Mouse (Mus musculus) MEL (cell line): ENCODE measurements around the gene Ptma. TPM values are rescaled to one million over a fixed set of nuclear protein-coding genes. Genes with fewer than 3 reads are reported as not detected.
A peak's percentile ranks its signal among the peaks of the same experiment; 100 is the strongest.

ENCODE experiments used
- DNase-seq: peaks from one replicate; pipeline ENCODE4 v3.0.0; 2011; ENCODE audit warnings: low read depth, low spot score
- H3K27ac ChIP-seq: 2 replicates; pipeline ENCODE4 v1.5.1; 2012; ENCODE audit warnings: low read depth, mild to moderate bottlenecking, control low read depth, low read length, moderate library complexity; ENCODE audit not compliant: control insufficient read depth
- H3K27me3 ChIP-seq, 2 experiments: fragments of 150-350 bp in 1 of 2; sonication (generic) in 1 of 2; 2 replicates each; pipeline ENCODE4 v1.6.1; 2012; ENCODE audit warnings: low read length in 2 of 2, mild to moderate bottlenecking in 2 of 2, improper control_type of control experiment in 1 of 2, moderate library complexity in 1 of 2; ENCODE audit not compliant: insufficient read depth in 2 of 2, control insufficient read depth in 1 of 2
- H3K36me3 ChIP-seq, 2 experiments: 2 replicates each; pipeline ENCODE4 v1.6.1; 2012 to 2014; ENCODE audit warnings: low read length in 2 of 2, improper control_type of control experiment in 1 of 2, inconsistent platforms in 1 of 2, mild to moderate bottlenecking in 1 of 2; ENCODE audit not compliant: insufficient read depth in 2 of 2, control insufficient read depth in 1 of 2
- H3K4me1 ChIP-seq, 2 experiments: fragments of 150-350 bp in 1 of 2; sonication (generic) in 1 of 2; 2 replicates each; pipeline ENCODE4 v1.6.1; 2012; ENCODE audit warnings: low read length in 2 of 2, improper control_type of control experiment in 1 of 2, mild to moderate bottlenecking in 1 of 2; ENCODE audit not compliant: insufficient read depth in 2 of 2, control insufficient read depth in 1 of 2
- H3K4me3 ChIP-seq, 2 experiments: fragments of 150-350 bp in 1 of 2; sonication (generic) in 1 of 2; 2 replicates each; pipeline ENCODE4 v1.5.1; 2012; ENCODE audit warnings: low read depth in 2 of 2, low read length in 2 of 2, mild to moderate bottlenecking in 2 of 2, moderate library complexity in 2 of 2, control low read depth in 1 of 2, improper control_type of control experiment in 1 of 2; ENCODE audit not compliant: control insufficient read depth in 1 of 2, insufficient read depth in 1 of 2
- H3K79me2 ChIP-seq: 2 replicates; pipeline ENCODE4 v1.6.1; 2012; ENCODE audit warnings: mild to moderate bottlenecking, low read length, moderate library complexity; ENCODE audit not compliant: control insufficient read depth, poor library complexity, insufficient read depth
- H3K9ac ChIP-seq: 2 replicates; pipeline ENCODE4 v1.6.1; 2012; ENCODE audit warnings: low read depth, mild to moderate bottlenecking, control low read depth, low read length, moderate library complexity; ENCODE audit not compliant: control insufficient read depth, poor library complexity, severe bottlenecking
- H3K9me3 ChIP-seq: fragments of 150-350 bp; sonication (generic); replicated peaks from 2 replicates; pipeline ENCODE4 v1.6.1; 2012; ENCODE audit warnings: mild to moderate bottlenecking, low read length, improper control_type of control experiment, moderate library complexity; ENCODE audit not compliant: insufficient read depth
- BHLHE40 ChIP-seq: IDR thresholded peaks from 2 replicates; pipeline ENCODE4 v1.6.1; 2012; ENCODE audit warnings: low read depth, mild to moderate bottlenecking, inconsistent platforms, low read length, improper control_type of control experiment, borderline replicate concordance
- CHD1 ChIP-seq: IDR thresholded peaks from 2 replicates; pipeline ENCODE4 v1.6.1; 2012; ENCODE audit warnings: low read depth, mild to moderate bottlenecking, inconsistent platforms, low read length, improper control_type of control experiment
- CHD2 ChIP-seq: IDR thresholded peaks from 2 replicates; pipeline ENCODE4 v1.6.1; 2011; ENCODE audit warnings: low read length, improper control_type of control experiment
- CTCF ChIP-seq, 3 experiments: IDR thresholded peaks in 2 of 3; conservative IDR thresholded peaks in 1 of 3; 2 replicates each; pipeline ENCODE4 v1.5.1; 2011 to 2012; ENCODE audit warnings: low read length in 3 of 3, low read depth in 2 of 3, mild to moderate bottlenecking in 2 of 3, improper control_type of control experiment in 1 of 3, inconsistent platforms in 1 of 3, mixed read lengths in 1 of 3, moderate library complexity in 1 of 3; ENCODE audit not compliant: control insufficient read depth in 1 of 3, insufficient read depth in 1 of 3, poor library complexity in 1 of 3, severe bottlenecking in 1 of 3
- ETS1 ChIP-seq: IDR thresholded peaks from 2 replicates; pipeline ENCODE4 v1.6.1; 2012; ENCODE audit warnings: low read depth, mild to moderate bottlenecking, inconsistent platforms, low read length, improper control_type of control experiment, moderate library complexity
- HCFC1 ChIP-seq: IDR thresholded peaks from 2 replicates; pipeline ENCODE4 v1.6.1; 2012; ENCODE audit warnings: low read depth, mild to moderate bottlenecking, inconsistent platforms, low read length, improper control_type of control experiment, moderate library complexity
- MAFK ChIP-seq: IDR thresholded peaks from 2 replicates; pipeline ENCODE4 v1.6.1; 2011; ENCODE audit warnings: low read depth, mild to moderate bottlenecking, low read length, improper control_type of control experiment, borderline replicate concordance
- MAZ ChIP-seq: IDR thresholded peaks from 2 replicates; pipeline ENCODE4 v1.6.1; 2012; ENCODE audit warnings: low read depth, mild to moderate bottlenecking, inconsistent platforms, low read length, improper control_type of control experiment
- MEF2A ChIP-seq: IDR thresholded peaks from 2 replicates; pipeline ENCODE4 v1.6.1; 2014; ENCODE audit warnings: low read depth, mild to moderate bottlenecking, inconsistent platforms, low read length, improper control_type of control experiment; ENCODE audit not compliant: poor library complexity, insufficient replicate concordance, severe bottlenecking; ENCODE audit errors: extremely low read depth
- MXI1 ChIP-seq: IDR thresholded peaks from 2 replicates; pipeline ENCODE4 v1.6.1; 2011; ENCODE audit warnings: mild to moderate bottlenecking, low read depth, low read length, improper control_type of control experiment
- MYB ChIP-seq: IDR thresholded peaks from 2 replicates; pipeline ENCODE4 v1.6.1; 2011; ENCODE audit warnings: mild to moderate bottlenecking, low read depth, low read length, improper control_type of control experiment
- MYC ChIP-seq: IDR thresholded peaks from 2 replicates; pipeline ENCODE4 v1.6.1; 2011; ENCODE audit warnings: low read depth, mild to moderate bottlenecking, low read length, improper control_type of control experiment, moderate library complexity
- NRF1 ChIP-seq: IDR thresholded peaks from 2 replicates; pipeline ENCODE4 v1.6.1; 2014; ENCODE audit warnings: low read depth, mild to moderate bottlenecking, inconsistent platforms, low read length, improper control_type of control experiment, moderate library complexity; ENCODE audit not compliant: poor library complexity, insufficient read depth, severe bottlenecking
- POLR2A ChIP-seq, 2 experiments: IDR thresholded peaks; 2 replicates each; pipeline ENCODE4 v1.6.1; 2011 to 2012; ENCODE audit warnings: low read length in 2 of 2, mild to moderate bottlenecking in 2 of 2, control low read depth in 1 of 2, improper control_type of control experiment in 1 of 2, low read depth in 1 of 2, moderate library complexity in 1 of 2; ENCODE audit not compliant: control insufficient read depth in 1 of 2, insufficient read depth in 1 of 2, poor library complexity in 1 of 2
- POLR2AphosphoS2 ChIP-seq: IDR thresholded peaks from 2 replicates; pipeline ENCODE4 v1.6.1; 2011; ENCODE audit warnings: low read length, improper control_type of control experiment
- POLR2AphosphoS5 ChIP-seq: IDR thresholded peaks from 2 replicates; pipeline ENCODE4 v1.6.1; 2012; ENCODE audit warnings: low read depth, borderline replicate concordance, mild to moderate bottlenecking, inconsistent platforms, low read length, moderate library complexity, mixed read lengths
- RCOR1 ChIP-seq: IDR thresholded peaks from 2 replicates; pipeline ENCODE4 v1.6.1; 2012; ENCODE audit warnings: low read depth, mild to moderate bottlenecking, inconsistent platforms, low read length, improper control_type of control experiment
- SIN3A ChIP-seq: IDR thresholded peaks from 2 replicates; pipeline ENCODE4 v1.6.1; 2012; ENCODE audit warnings: low read length, improper control_type of control experiment, inconsistent platforms
- SMC3 ChIP-seq: IDR thresholded peaks from 2 replicates; pipeline ENCODE4 v1.6.1; 2011; ENCODE audit warnings: low read depth, low read length, improper control_type of control experiment
- TAL1 ChIP-seq: IDR thresholded peaks from 2 replicates; pipeline ENCODE4 v1.6.1; 2012; ENCODE audit warnings: mild to moderate bottlenecking, inconsistent platforms, low read length, moderate library complexity, mixed read lengths
- TCF12 ChIP-seq: IDR thresholded peaks from 2 replicates; pipeline ENCODE4 v1.6.1; 2014; ENCODE audit warnings: low read depth, mild to moderate bottlenecking, inconsistent platforms, low read length, improper control_type of control experiment, moderate library complexity
- USF1 ChIP-seq: IDR thresholded peaks from 2 replicates; pipeline ENCODE4 v1.6.1; 2014; ENCODE audit warnings: low read depth, mild to moderate bottlenecking, inconsistent platforms, low read length, improper control_type of control experiment, moderate library complexity
- USF2 ChIP-seq, 2 experiments: IDR thresholded peaks; 2 replicates each; pipeline ENCODE4 v1.6.1; 2011 to 2012; ENCODE audit warnings: improper control_type of control experiment in 2 of 2, low read length in 2 of 2, borderline replicate concordance in 1 of 2, inconsistent platforms in 1 of 2, low read depth in 1 of 2, mild to moderate bottlenecking in 1 of 2; ENCODE audit not compliant: insufficient read depth in 1 of 2
- polyA plus RNA-seq, 2 experiments: library from polyadenylated mRNA; stranded (reverse) in 1 of 2; unstranded in 1 of 2; fragments of >175 nt in 1 of 2; fragments of >200 nt in 1 of 2; gene quantifications; 2 replicates each; pipeline versions ENCODE4 v1.2.1 to v1.2.4; 2012; ENCODE audit warnings: low replicate concordance in 2 of 2, low read depth in 1 of 2; ENCODE audit not compliant: insufficient read length in 2 of 2, insufficient read depth in 1 of 2, missing spikeins in 1 of 2
- total RNA-seq: library from RNA; depleted of rRNA; stranded (reverse); fragments of 300-350 nt; gene quantifications from 2 replicates; pipeline ENCODE4 v1.2.3, GENCODE M21; 2012

Ptma gene
- total and polyA plus RNA-seq, 3 experiments, result 2,419 to 4,891 (median 3,309) TPM

DNA sequence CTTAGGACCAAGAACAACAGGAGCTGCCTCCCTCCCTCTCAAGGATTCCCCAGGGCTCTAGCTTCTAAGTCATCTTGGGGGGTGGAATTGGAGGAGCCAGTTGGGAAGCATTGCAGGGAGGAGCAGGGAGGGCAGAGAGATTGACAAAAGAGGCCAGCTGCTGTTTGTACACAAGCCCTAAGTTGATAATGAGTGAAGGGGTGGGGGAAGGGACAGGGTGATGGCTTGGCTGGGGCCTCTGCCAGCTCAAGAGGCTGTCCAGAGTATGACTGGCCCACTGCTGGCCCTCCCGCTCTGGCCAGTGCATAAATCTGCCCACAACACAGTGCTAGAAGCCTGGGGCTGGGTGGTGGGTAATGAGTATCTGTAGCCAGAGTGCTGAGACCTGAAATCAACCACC is 21.1 kb upstream of the Ptma start:
- Histone ChIP-seq H3K4me1 (peaks cover 12 to 45% of the 10 kb centered on the region in 2 experiments; a peak in 3 of 4 replicates), H3K9me3 (no peaks in the 10 kb centered on the region), H3K36me3 (peaks cover 0 to 17% of the 10 kb centered on the region in 2 experiments; a peak in 2 of 4 replicates), H3K9ac (peak overlapping the region; percentile 90), H3K4me3 (peak overlapping the region; percentile 64 to 65)
- DNase-seq, result peak; percentile 63
- no peak for TF ChIP-seq NRF1
- TF ChIP-seq ETS1, result peak; percentile 65; the same call in 1 of the 2 replicates
- peak in 1 of 2 experiments; percentile 34; a peak in 1 of 4 replicates for TF ChIP-seq POLR2A (IDR thresholded peaks at IDR 0.05; ENCODE audit: control insufficient read depth in 1 of 2, insufficient read depth in 1 of 2, low read depth in 1 of 2, low read length in 2 of 2, poor library complexity in 1 of 2)
- TF ChIP-seq, all 39 proteins: peak for 2
- no peaks in the 10 kb centered on the region for H3K27me3 ChIP-seq
- peak overlapping the region; percentile 95 for H3K27ac ChIP-seq
- peaks cover 8% of the 10 kb centered on the region; the same call in 1 of the 2 replicates for H3K79me2 ChIP-seq

GRCm38 (mm10) chr1:86506420-86506819 is 20.1 kb upstream of the Ptma start:
- Histone ChIP-seq H3K36me3 (peaks cover 0 to 18% of the 10 kb centered on the region in 2 experiments; a peak in 2 of 4 replicates), H3K4me3 (no peak overlapping the region), H3K79me2 (peaks cover 8% of the 10 kb centered on the region; the same call in 1 of the 2 replicates), H3K27me3 (no peaks in the 10 kb centered on the region), H3K27ac (no peak overlapping the region), H3K4me1 (peaks cover 10 to 45% of the 10 kb centered on the region in 2 experiments; a peak in 3 of 4 replicates), H3K9ac (peak overlapping the region; percentile 11; the same call in 1 of the 2 replicates), H3K9me3 (no peaks in the 10 kb centered on the region)
- DNase-seq, result no peak
- TF ChIP-seq POLR2AphosphoS5, result no peak
- no peak for TF ChIP-seq NRF1
- TF ChIP-seq USF1, result no peak

GRCm38 (mm10) chr1:86507866-86508265 is 18.7 kb upstream of the Ptma start:
- Histone ChIP-seq H3K36me3 (peaks cover 0 to 18% of the 10 kb centered on the region in 2 experiments; a peak in 2 of 4 replicates), H3K9me3 (no peaks in the 10 kb centered on the region), H3K79me2 (peaks cover 5% of the 10 kb centered on the region; the same call in 1 of the 2 replicates), H3K4me3 (no peak overlapping the region), H3K27me3 (no peaks in the 10 kb centered on the region), H3K27ac (no peak overlapping the region), H3K9ac (no peak overlapping the region), H3K4me1 (peaks cover 10 to 48% of the 10 kb centered on the region in 2 experiments; a peak in 3 of 4 replicates)
- no peak for TF ChIP-seq HCFC1
- no peak for TF ChIP-seq TCF12
- no peak for TF ChIP-seq CTCF (IDR thresholded peaks at IDR 0.05 in 2 of 3, conservative IDR thresholded peaks at IDR 0.05 in 1 of 3; ENCODE audit: control insufficient read depth in 1 of 3, insufficient read depth in 1 of 3, low read depth in 2 of 3, low read length in 3 of 3, poor library complexity in 1 of 3, severe bottlenecking in 1 of 3)
- no peak for TF ChIP-seq MAFK
- no peak for TF ChIP-seq MXI1
- no peak for TF ChIP-seq ETS1
- TF ChIP-seq MEF2A, result no peak
- TF ChIP-seq MYC, result no peak
- no peak for TF ChIP-seq SMC3
- TF ChIP-seq TAL1, result no peak
- TF ChIP-seq POLR2AphosphoS2, result no peak
- TF ChIP-seq SIN3A, result no peak
- no peak for TF ChIP-seq CHD2
- TF ChIP-seq RCOR1, result no peak
- no peak for TF ChIP-seq USF2 (IDR thresholded peaks at IDR 0.05; ENCODE audit: borderline replicate concordance in 1 of 2, insufficient read depth in 1 of 2, low read depth in 1 of 2, low read length in 2 of 2)
- no peak for TF ChIP-seq MYB
- TF ChIP-seq CHD1, result no peak
- no peak for TF ChIP-seq MAZ
- no peak for TF ChIP-seq BHLHE40
- DNase-seq, result no peak
